Mouse (Mus musculus) forelimb bud, embryonic 11.5 days (tissue): Measurements from ENCODE around the gene H2-Q7.
"Not testable (repeated sequence)": the region's sequence is repeated elsewhere in the genome, so short reads cannot be mapped to it uniquely, and the experiment has no call there.

Experiments
- DNase-seq: peaks from one replicate; pipeline ENCODE4 v3.0.0-alpha.2; 2012; ENCODE audit warnings: low read depth, low spot score

Gene H2-Q7

DNA sequence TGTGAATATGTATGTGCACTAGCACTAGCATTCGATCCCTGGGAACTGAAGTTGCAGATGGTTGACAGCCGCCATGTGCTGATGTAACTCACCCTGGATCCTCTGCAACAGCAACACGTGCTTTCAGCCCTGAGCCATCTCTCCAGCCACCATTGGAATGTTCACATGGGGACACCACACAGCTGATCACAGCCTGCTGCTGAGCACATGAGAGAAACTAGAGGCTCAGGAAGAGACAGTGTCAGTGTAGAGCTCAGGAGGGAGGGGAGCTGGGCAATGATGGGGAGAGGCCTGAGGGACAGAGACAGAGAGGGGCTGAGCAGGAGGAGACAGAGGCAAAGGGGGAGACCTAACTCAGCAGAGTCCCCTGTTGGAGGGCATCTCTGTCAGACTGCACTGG is 3.4 kb upstream of the H2-Q7 start:
- not testable (repeated sequence) for DNase-seq

GRCm38 (mm10) chr17:35437386-35437936 is 1.5 kb upstream of the H2-Q7 start:
- not testable (repeated sequence) for DNase-seq

DNA sequence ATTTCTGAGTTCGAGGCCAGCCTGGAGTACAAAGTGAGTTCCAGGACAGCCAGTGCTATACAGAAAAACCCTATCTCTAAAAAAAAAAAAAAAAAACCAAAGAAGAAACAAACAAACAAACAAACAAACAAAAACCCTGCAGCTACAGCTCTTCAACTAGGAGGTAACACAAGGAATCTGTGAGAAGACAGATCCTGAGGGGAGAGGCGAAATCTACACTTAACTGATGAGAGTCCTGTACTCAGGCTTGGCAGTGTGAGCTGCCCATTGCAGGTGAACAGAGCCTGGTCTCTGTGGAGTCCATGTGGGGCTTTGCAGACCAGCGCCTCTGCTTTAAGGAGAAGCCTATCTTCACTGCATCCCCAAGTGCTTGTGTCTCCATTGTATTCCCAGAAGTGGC is 560 bp upstream of the H2-Q7 start:
- DNase-seq, result not testable (repeated sequence)

DNA sequence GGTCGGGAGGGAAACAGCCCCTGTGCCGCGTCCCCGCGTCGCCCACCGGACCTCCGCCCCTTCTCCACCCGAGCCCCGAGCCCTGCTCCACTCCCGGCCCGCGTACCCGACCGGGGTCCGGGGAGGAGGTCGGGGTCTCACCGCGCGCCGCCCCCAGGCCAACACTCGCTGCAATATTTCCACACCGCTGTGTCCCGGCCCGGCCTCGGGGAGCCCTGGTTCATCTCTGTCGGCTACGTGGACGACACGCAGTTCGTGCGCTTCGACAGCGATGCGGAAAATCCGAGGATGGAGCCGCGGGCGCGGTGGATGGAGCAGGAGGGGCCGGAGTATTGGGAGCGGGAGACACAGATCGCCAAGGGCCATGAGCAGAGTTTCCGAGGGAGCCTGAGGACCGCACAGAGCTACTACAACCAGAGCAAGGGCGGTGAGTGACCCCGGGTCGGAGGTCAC is 366 bp downstream of the H2-Q7 start:
- DNase-seq, result not testable (repeated sequence)

GRCm38 (mm10) chr17:35439925-35440645 is 1.1 kb downstream of the H2-Q7 start:
- not testable (repeated sequence) for DNase-seq

GRCm38 (mm10) chr17:35442376-35442775 is 3.4 kb downstream of the H2-Q7 start:
- DNase-seq, result not testable (repeated sequence)

GRCm38 (mm10) chr17:35444510-35444909 is 5.6 kb downstream of the H2-Q7 start:
- not testable (repeated sequence) for DNase-seq

DNA sequence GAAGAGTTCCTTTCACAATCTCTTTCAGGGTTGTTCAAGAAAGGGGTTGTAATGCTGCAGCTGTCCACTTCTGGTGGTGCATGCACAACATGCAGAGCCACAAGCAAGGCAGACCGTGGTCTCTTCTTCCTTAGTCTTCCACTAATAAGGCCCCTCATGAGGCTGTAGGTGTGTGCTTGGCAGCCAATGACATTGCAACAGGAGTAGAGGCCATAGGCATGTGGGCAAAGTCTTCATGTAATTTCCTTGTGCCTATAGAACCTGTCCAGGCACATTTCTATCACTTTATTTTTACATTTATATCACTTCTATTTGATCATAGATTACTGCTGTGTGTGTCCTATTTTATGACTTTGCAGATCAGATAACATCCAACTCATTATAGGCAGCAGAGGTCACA is 19.3 kb downstream of the H2-Q7 start:
- DNase-seq, result not testable (repeated sequence)

DNA sequence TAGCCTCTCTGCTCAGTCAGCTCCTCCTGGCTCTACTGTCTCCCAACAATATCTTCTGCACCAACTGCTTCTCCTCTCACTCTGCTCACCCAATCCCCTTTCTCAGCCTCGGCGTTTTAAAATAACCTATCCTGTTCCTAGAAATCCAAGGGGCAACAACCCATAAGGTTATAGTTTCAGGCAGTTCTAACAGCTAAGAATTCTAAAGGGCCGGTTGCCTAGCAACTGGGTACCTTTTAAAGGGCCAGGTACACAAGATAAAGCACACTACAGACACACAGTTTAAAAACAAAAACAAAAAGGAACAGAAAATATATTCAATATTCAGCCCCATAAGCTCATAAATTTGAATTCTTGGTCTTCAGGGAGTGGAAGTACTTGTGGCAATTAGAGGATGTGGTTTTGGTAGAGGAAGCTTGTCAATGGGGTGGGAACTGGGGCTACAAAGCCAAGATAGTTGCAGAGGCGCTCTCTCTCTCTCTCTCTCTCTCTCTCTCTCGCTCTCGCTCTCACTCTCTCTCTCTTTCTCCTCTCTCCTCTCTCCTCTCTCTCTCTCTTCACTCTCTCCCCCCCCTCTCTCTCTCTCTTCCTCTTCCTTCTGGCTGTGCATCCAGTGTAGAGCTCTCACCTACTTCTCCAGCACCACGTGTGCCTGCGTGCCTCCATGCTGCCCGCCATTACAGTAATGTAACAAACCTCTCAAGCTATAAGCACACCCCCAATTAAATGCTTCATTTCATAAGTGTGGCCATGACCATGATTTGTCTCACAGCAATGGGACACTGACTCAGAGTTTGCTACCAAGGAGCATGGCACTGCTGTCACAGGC is 21.8 kb downstream of the H2-Q7 start:
- not testable (repeated sequence) for DNase-seq

- not testable (repeated sequence) for DNase-seq
Observed at GRCm38 (mm10) chr17:35465651-35466050, 26.7 kb downstream of the H2-Q7 start.

- not testable (repeated sequence) for DNase-seq
Observed at GRCm38 (mm10) chr17:35468936-35469335, 30.0 kb downstream of the H2-Q7 start.

- no peak for DNase-seq
Observed at GRCm38 (mm10) chr17:35469842-35470751, 31.1 kb downstream of the H2-Q7 start, which contains the start of gene H2-Q10. Gene H2-Q10 (plus strand): TSS chr17:35470089.

DNA sequence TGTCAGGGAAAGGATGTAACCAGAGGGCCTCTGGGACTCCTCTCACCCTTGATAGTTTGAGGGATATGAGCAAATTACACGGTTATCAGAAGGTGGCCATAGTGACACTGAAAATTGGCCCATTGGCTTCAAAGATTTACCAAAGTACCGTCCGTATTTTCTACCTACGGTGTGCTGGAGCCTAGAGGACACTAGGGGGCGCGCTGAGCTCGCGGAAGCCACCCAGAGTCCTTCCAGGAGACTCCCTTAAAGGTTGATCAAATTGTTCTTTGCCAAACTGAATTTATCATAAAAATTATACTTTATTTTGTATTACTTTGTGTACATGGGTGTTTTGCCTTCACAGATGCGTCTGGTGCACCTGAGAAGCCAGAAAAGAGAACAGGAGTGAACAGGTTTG is 45.1 kb downstream of the H2-Q7 start:
- peak; percentile 53 for DNase-seq

GRCm38 (mm10) chr17:35485702-35486101 is 46.7 kb downstream of the H2-Q7 start:
- DNase-seq, result no peak

GRCm38 (mm10) chr17:35486726-35487125 is 47.8 kb downstream of the H2-Q7 start:
- no peak for DNase-seq

DNA sequence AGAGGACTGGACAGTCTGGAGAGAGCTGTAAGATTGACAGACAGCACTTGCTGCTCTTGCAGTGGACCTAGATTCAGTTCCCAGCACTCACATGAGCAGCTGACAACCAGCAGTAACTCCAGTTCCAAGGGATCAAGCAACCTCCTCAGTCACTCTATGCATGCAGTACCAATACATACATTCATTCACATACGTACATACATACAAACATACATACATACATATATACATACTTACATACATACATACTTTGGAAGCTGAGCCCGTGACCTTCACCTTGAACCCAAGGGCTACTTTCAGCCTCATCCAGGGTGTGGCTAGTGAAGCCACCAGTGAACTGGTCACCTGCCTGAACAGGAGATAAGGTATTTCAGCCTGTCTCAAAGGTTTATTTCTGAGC is 49.1 kb downstream of the H2-Q7 start:
- no peak for DNase-seq

GRCm38 (mm10) chr17:35490320-35490719 is 51.4 kb downstream of the H2-Q7 start:
- DNase-seq, result no peak
